Mouse (Mus musculus) erythroblast, embryonic 14.5 days (primary cell): ENCODE data around the gene Map3k20.

Source experiments
- GATA1 ChIP-seq: IDR thresholded peaks from 2 replicates; pipeline ENCODE4 v1.6.1; 2012; ENCODE audit warnings: low read length, inconsistent platforms, mixed read lengths
- TAL1 ChIP-seq: IDR thresholded peaks from 3 replicates; pipeline ENCODE4 v1.6.1; 2012; ENCODE audit warnings: low read length, inconsistent platforms, mixed read lengths

DNA sequence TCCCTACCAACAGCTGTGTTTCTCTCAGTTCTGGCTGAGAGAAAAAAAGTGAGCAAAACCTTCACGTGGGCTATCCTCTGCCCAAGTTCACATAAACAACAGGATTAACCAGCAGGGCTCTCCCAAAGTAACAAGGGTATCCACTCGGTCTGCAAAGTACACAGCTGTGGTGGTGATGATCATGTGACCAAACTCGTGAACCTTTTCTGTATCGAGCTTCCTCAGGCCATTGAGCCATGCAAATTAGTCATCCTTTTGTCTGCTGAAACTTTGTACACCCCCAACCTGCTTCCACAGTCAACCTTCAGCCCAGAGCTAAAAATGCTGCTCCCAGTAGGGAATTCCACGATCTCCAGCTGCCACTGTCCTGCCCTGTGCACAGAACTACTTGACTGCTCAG, 161.2 kb downstream of the Map3k20 start:
- TF ChIP-seq TAL1 (no peak), GATA1 (no peak)
